Mouse (Mus musculus): ENCODE measurements around the gene Gsta2.

GRCm38 (mm10) chr9:78395244-78395629 lies 39.6 kb upstream of the Gsta2 start:
- TF ChIP-seq CTCF (IDR thresholded peaks at IDR 0.05; ENCODE audit: low read depth, low read length), result no peak
- no peak for TF ChIP-seq POLR2A (IDR thresholded peaks at IDR 0.05; ENCODE audit: borderline replicate concordance, low read depth, low read length)
